ENCODE assay signal across 9 mouse cellular contexts in the genomic region with DNA sequence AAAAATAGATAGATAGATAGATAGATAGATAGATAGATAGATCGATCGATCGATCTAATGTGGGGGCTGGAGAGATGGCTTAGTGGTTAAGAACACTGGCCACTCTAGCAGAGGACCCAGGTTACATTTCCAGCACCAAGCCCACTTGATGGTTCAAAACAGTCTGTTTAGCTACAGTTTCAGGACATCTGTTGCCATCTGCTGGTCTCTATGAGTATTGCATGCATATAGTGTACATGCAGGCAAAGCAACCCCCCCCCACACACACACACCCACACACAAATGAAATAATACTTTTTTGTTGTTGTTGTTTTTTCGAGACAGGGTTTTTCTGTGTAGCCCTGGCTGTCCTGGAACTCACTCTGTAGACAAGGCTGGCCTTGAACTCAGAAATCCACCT.
DNase-seq lines count a peak whose midpoint lies in the region; ATAC-seq and TF ChIP-seq lines count a peak whose summit lies in the region.
"Had no signal": no experiment of that assay in that cellular context is flagged by ENCODE, and none has a peak within 500 bp of the region (broad histone marks: within the 10 kb centered on the region; RNA-seq: fewer than 3 reads in every experiment).

No protein-coding gene starts in this region.

- H3K4me1 ChIP-seq in hindbrain, embryonic 11.5 days (replicated peaks; ENCODE audit: control insufficient read depth, insufficient read depth, low read length): no peaks in the 10 kb centered on the region
- H3K4me1 ChIP-seq in hindbrain, embryonic 12.5 days: no peaks in the 10 kb centered on the region
- 0 out of 4 replicates have a peak, but pooled peaks cover 0 to 2% of the 10 kb centered on the region in 2 experiments for H3K4me1 ChIP-seq in ES-E14 (ENCODE audit: control insufficient read depth in 2 of 2, insufficient read depth in 2 of 2, low read length in 2 of 2, poor library complexity in 1 of 2)
- H3K4me1 ChIP-seq in limb, embryonic 14.5 days (ENCODE audit: control insufficient read depth, insufficient read depth, low read length): no peaks in the 10 kb centered on the region
- H3K4me1 ChIP-seq in midbrain, embryonic 10.5 days: no peaks in the 10 kb centered on the region
- no peaks in the 10 kb centered on the region for H3K4me1 ChIP-seq in midbrain, embryonic 13.5 days (replicated peaks)
- H3K4me1 ChIP-seq: midbrain, embryonic 12.5 days had no signal

- no peak for TF ChIP-seq POLR2A in limb, embryonic 14.5 days (IDR thresholded peaks at IDR 0.05; ENCODE audit: borderline replicate concordance, extremely low read depth, insufficient read depth, insufficient read length)

- no peak for ATAC-seq in hindbrain, embryonic 11.5 days (ENCODE audit: low FRiP score)
- ATAC-seq in hindbrain, embryonic 12.5 days (ENCODE audit: low FRiP score): no peak
- no peak for ATAC-seq in limb, embryonic 14.5 days (ENCODE audit: low FRiP score, low read depth)
- ATAC-seq in erythroblast, adult 5-6 weeks (replicated peaks; ENCODE audit: low FRiP score, poor library complexity, severe bottlenecking): no peak
- no peak for ATAC-seq in midbrain, embryonic 13.5 days

- H3K27ac ChIP-seq in hindbrain, embryonic 11.5 days (ENCODE audit: low read depth, low read length): no peak overlapping the region
- no peak overlapping the region for H3K27ac ChIP-seq in hindbrain, embryonic 12.5 days
- H3K27ac ChIP-seq in ES-E14 (ENCODE audit: insufficient read depth, low read depth, low read length, poor library complexity, severe bottlenecking): no peak overlapping the region
- H3K27ac ChIP-seq in limb, embryonic 14.5 days (replicated peaks; ENCODE audit: low read depth, low read length): no peak overlapping the region
- H3K27ac ChIP-seq in midbrain, embryonic 10.5 days (replicated peaks): no peak overlapping the region
- no peak overlapping the region for H3K27ac ChIP-seq in midbrain, embryonic 13.5 days
- H3K27ac ChIP-seq: midbrain, embryonic 12.5 days had no signal

- 75% methylated on average over 4 of the region's 4 CpGs for WGBS in hindbrain, embryonic 11.5 days
- WGBS in hindbrain, embryonic 12.5 days: 65% methylated on average over 4 of the region's 4 CpGs
- 82% methylated on average over 4 of the region's 4 CpGs for WGBS in limb, embryonic 14.5 days
- WGBS in midbrain, embryonic 10.5 days: 79% methylated on average over 4 of the region's 4 CpGs
- 73% methylated on average over 4 of the region's 4 CpGs for WGBS in midbrain, embryonic 13.5 days

- H3K9me3 ChIP-seq in hindbrain, embryonic 11.5 days (ENCODE audit: control insufficient read depth, low read length): no peaks in the 10 kb centered on the region
- H3K9me3 ChIP-seq in hindbrain, embryonic 12.5 days (replicated peaks): no peaks in the 10 kb centered on the region
- H3K9me3 ChIP-seq in ES-E14 (ENCODE audit: control insufficient read depth, insufficient read depth, low read depth, low read length): no peaks in the 10 kb centered on the region
- no peaks in the 10 kb centered on the region for H3K9me3 ChIP-seq in limb, embryonic 14.5 days (ENCODE audit: control insufficient read depth, low read length)
- H3K9me3 ChIP-seq in midbrain, embryonic 10.5 days (replicated peaks): no peaks in the 10 kb centered on the region
- H3K9me3 ChIP-seq in midbrain, embryonic 13.5 days: no peaks in the 10 kb centered on the region
- H3K9me3 ChIP-seq: midbrain, embryonic 12.5 days had no signal

- H3K36me3 ChIP-seq in hindbrain, embryonic 11.5 days (ENCODE audit: control insufficient read depth, insufficient read depth, low read length): no peaks in the 10 kb centered on the region
- H3K36me3 ChIP-seq in hindbrain, embryonic 12.5 days: no peaks in the 10 kb centered on the region
- no peaks in the 10 kb centered on the region for H3K36me3 ChIP-seq in ES-E14 (ENCODE audit: control insufficient read depth, insufficient read depth, low read length, poor library complexity, severe bottlenecking)
- H3K36me3 ChIP-seq in limb, embryonic 14.5 days (ENCODE audit: control insufficient read depth, insufficient read depth, low read length): no peaks in the 10 kb centered on the region
- H3K36me3 ChIP-seq in midbrain, embryonic 10.5 days: no peaks in the 10 kb centered on the region
- no peaks in the 10 kb centered on the region for H3K36me3 ChIP-seq in midbrain, embryonic 13.5 days
- H3K36me3 ChIP-seq: midbrain, embryonic 12.5 days had no signal

- DNase-seq in hindbrain, embryonic 11.5 days (ENCODE audit: low spot score): peak; percentile 22
- peak; percentile 7 for DNase-seq in 3134 (ENCODE audit: extremely low read depth, insufficient read length, low spot score)
- DNase-seq in ES-E14 (ENCODE audit: low read depth, low spot score): no peak
- peak; percentile 5 for DNase-seq in limb, embryonic 14.5 days (ENCODE audit: low spot score)
- no peak for DNase-seq in midbrain, embryonic 10.5 days (ENCODE audit: low spot score)

- H3K4me2 ChIP-seq in hindbrain, embryonic 11.5 days (replicated peaks; ENCODE audit: low read depth, low read length): no peak overlapping the region
- no peak overlapping the region for H3K4me2 ChIP-seq in hindbrain, embryonic 12.5 days (replicated peaks)
- H3K4me2 ChIP-seq in limb, embryonic 14.5 days (replicated peaks; ENCODE audit: low read depth, low read length, severe bottlenecking): no peak overlapping the region
- no peak overlapping the region for H3K4me2 ChIP-seq in midbrain, embryonic 13.5 days (replicated peaks)
- H3K4me2 ChIP-seq: midbrain, embryonic 12.5 days had no signal

- in situ Hi-C loops in ES-E14 (cut with MboI; ENCODE audit: low sequenced_read_pairs in 2 of 2, unreplicated experiment in 2 of 2): loop anchor here in 1 of 2 experiments (25.0 kb wide), 1 partner anchor 164 kb away; no protein-coding TSS in a partner anchor

- no peaks in the 10 kb centered on the region for H3K27me3 ChIP-seq in hindbrain, embryonic 11.5 days (ENCODE audit: control insufficient read depth, insufficient read depth, low read length)
- no peaks in the 10 kb centered on the region for H3K27me3 ChIP-seq in hindbrain, embryonic 12.5 days
- no peaks in the 10 kb centered on the region for H3K27me3 ChIP-seq in limb, embryonic 14.5 days (ENCODE audit: control insufficient read depth, insufficient read depth, low read length)
- no peaks in the 10 kb centered on the region for H3K27me3 ChIP-seq in midbrain, embryonic 10.5 days (ENCODE audit: low read depth, poor library complexity, severe bottlenecking)
- no peaks in the 10 kb centered on the region for H3K27me3 ChIP-seq in midbrain, embryonic 13.5 days
- H3K27me3 ChIP-seq: midbrain, embryonic 12.5 days had no signal

- H3K9ac ChIP-seq in hindbrain, embryonic 11.5 days (ENCODE audit: low read depth, low read length): no peak overlapping the region
- H3K9ac ChIP-seq in hindbrain, embryonic 12.5 days: no peak overlapping the region
- no peak overlapping the region for H3K9ac ChIP-seq in ES-E14 (ENCODE audit: insufficient read depth, low read depth, low read length, poor library complexity, severe bottlenecking)
- no peak overlapping the region for H3K9ac ChIP-seq in limb, embryonic 14.5 days (ENCODE audit: low read depth, low read length, severe bottlenecking)
- H3K9ac ChIP-seq in midbrain, embryonic 13.5 days (replicated peaks): no peak overlapping the region
- H3K9ac ChIP-seq: midbrain, embryonic 12.5 days had no signal

- H3K4me3 ChIP-seq in hindbrain, embryonic 11.5 days (ENCODE audit: low read depth, low read length): no peak overlapping the region
- H3K4me3 ChIP-seq in hindbrain, embryonic 12.5 days: no peak overlapping the region
- H3K4me3 ChIP-seq in ES-E14 (ENCODE audit: insufficient read depth in 1 of 2, low read depth in 1 of 2, low read length in 2 of 2, poor library complexity in 1 of 2, severe bottlenecking in 1 of 2): no peak overlapping the region
- no peak overlapping the region for H3K4me3 ChIP-seq in limb, embryonic 14.5 days (replicated peaks; ENCODE audit: low read length)
- H3K4me3 ChIP-seq in midbrain, embryonic 10.5 days: no peak overlapping the region
- no peak overlapping the region for H3K4me3 ChIP-seq in midbrain, embryonic 13.5 days (replicated peaks)
- H3K4me3 ChIP-seq: midbrain, embryonic 12.5 days had no signal

TF ChIP-seq in ES-E14, 5 proteins besides CTCF, POLR2A, EP300 and RAD21:
- TF ChIP-seq ZC3H11A (IDR thresholded peaks at IDR 0.05; ENCODE audit: borderline replicate concordance, low read depth, low read length) (0 out of 2 replicates have a peak, but pooled peaks have one; percentile 18), ZNF384 (IDR thresholded peaks at IDR 0.05; ENCODE audit: low read depth, low read length) (no peak)

Comparison
In these comparisons a context has a peak if more than half of its experiments do, and no peak if none do; other contexts are left out.
1. DNase-seq: peak in hindbrain, embryonic 11.5 days (single experiment), 3134 (single experiment) and limb, embryonic 14.5 days (single experiment); none in ES-E14 (single experiment) and midbrain, embryonic 10.5 days (single experiment).